Mouse (Mus musculus): ENCODE data around the gene Gfod2.

Gene Gfod2

DNA sequence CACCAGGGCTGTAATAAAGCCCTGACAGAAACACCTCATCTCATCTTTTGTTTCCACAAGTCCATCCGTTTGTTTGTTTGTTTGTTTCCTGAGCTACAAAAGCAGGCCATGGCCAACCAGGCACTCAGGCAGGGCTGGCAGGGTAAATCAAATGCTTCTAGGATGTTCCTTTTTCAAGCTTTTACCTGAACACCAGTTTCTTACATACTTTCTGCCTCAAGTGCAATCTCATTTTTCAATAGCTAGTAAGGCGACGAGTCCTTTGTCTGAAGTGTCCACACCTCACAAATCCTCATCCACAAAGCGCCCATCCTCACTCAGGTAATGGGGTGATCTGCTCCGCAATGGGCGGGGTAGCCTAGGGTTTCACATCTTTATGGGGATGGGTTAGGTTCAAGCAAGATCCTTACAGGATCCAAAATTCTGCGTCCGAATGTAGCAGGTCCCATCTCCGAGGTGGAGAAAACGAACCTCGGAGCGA is 628 bp downstream of the Gfod2 start:
- DNase-seq = no peak

DNA sequence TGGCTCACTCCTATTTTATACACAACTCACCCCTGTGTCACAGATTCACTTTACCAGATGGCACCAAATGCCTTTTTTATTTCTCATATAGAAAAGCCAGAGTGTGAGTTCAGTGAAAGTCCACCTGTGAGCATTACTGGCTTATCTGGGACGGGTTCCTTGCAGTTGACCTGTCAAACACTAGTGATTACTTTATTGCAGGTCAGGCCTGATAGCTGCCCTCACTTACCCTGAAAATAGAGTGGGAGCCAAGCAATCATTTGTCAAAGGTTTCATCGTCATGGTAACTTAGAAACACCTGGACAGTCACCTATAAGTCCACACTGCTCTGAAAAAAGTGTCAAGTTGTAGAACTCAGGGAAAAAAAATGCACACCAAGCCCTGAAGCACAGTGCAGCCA is 3.8 kb downstream of the Gfod2 start:
- no peak for DNase-seq

DNA sequence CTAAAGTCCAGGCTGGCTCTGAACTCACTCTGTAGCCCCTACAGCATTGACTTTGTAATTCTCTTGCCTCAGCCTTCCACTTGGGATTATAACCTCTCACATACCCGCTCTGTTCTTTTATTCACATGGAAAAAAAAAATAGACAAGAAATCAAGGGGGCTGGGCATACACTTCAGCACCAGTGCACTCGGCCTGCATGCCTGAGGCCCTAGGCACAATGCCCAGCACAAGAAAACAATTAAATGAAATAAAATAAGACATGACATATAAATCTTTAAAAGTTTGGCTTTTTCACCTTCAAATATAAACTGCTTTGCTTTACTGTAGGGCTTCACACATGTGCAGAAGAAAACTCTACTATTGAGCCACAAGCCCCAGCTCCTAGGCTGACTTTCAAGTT is 4.5 kb downstream of the Gfod2 start:
- DNase-seq = no peak

DNA sequence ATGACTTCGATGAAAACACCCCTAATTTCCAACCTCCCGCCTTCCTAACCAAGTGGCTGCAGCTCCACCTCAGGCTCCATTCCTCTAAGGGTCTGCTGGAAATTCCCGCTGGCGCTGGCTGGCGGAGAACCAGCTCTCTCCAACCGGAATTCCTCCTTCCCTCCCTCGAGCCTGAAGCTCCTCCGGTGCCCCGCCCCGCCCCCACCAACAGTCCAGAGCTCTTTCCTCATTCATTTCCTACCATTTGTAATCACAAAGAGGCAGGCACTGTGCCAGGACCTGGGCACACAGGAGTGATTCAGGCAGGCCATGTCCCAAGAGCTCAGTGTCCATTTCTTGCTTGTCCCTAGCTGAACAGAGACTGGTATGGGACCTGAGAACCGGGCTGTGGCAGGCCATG is 7.9 kb downstream of the Gfod2 start:
- DNase-seq = peak; percentile 92 to 93

DNA sequence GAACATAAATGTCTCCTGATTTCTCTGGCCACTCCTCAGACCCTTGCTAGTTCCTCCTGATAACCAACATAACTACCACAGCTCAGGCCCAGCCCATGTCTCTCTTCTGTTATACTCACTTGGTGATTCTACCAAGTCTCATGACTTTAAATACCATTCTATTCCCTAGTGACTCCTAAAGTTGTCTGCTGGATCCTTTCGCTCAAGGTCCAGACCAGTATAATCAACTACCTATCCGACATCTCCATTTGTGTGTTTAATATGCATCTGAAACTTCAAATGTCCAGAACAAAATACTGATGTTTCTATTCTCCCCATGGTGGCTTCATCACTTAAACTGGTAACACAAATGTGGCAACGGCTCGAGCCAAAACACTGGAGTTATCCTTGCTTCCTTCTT is 15.2 kb downstream of the Gfod2 start:
- no peak for DNase-seq

DNA sequence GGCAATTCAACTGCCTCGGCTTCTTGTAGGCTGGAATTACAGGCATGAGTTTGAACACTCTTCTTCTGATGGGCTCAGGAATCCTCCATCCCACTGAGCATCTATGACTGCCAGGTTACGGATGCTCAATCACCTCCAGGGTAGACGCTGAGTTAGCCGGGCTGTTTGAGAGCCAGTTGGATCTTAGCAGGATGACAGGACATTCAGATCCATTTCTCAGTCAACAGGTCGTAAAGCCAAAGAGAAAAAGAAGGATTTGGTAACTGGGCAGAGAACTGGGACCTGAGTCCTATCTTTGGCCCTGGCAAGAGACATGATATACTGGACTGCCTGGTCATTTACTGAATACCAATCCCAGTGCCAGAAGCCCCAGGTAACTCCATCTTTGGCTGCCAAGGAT is 19.2 kb downstream of the Gfod2 start:
- DNase-seq = no peak

DNA sequence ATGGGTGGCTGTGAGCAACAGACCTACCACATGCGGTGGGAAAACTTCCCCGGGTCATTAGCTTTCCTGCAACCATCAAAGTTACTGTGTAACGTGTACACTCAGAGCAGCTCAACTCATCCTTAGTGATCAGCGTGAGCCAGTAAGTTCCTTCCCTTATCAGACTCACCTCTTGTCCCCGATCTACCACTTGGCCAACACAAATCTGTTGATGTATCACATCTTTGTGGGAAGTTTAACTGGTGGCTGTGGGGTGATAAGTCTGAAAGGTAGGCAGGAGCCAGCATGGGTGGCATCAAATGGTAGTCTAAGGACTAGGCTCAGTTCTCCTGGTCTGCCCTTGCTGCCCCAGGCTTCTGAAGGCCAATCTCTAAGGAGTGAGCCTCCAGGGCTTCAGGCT is 26.3 kb downstream of the Gfod2 start:
- DNase-seq = no peak

DNA sequence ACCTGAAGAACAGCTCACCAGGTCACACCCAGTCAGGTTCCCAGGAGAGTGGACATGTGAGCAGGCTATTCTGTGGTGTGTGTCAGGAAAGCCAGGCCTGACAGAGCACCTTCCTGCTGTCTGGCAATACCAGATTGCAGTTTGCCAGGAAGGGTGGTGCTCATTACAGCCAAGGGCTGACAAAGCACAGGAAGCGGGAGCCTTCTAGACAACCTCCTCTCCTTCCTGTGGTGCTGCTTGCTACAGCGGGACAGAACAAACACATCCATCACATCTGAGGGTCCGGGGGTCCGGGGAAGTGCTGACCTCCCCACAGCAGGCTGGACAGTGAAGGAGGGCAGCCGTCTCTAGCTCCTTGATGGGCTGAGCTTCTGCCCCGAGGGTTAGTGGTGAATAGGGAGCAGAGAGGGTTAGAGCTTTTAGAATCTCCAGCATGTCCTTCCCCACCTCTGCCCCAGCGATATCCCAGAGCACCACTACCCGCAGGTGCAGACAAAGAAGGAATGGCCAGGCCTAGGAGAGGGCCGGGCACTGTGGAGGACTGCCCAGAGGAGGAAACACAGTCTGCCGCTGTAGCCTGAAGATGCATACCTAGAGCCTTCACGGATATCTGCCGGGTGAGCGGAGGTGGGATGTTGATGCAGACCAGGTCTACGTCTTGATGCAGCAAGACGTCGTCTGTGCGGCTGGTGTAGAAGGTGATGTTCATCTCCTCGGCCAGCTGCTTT is 30.9 kb downstream of the Gfod2 start:
- DNase-seq = peak; percentile 62 to 89

DNA sequence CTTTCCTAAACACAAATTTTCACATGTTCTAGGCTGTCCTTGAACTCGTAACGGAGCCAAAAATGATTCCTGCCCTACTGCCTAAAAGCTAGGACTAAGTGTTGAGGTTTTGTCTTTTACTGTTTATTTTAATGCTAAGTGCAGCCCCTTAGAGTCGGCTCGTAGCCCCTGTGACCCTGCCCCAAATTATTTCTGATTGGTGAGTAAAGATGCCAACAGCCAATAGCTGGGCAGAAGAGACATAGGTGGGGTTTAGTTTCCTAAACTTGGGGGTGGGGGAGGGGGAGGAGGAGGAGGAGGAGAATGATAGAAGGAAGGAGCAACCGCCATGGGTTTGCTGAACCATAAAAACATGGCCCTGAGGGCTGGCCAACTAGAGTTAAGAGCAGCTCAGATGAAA is 32.7 kb downstream of the Gfod2 start:
- no peak for DNase-seq

DNA sequence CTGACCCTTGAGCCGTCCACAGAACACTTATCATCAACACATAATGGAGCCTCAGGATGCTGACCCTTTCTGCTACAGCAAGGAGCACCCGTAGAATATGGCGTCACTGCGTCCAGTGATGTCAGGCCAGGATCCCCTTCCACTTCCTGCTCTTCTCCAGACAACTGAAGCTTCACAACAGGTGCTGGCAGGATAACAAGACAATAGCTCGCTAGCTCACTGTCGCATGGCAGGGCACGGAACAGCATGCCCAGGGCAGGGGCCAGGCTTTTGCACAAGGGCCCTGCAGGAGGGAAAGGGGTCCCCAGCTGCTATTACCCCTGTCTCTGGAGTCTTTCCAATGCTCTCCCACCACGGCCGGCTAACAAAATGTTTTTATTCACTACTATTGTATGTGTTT is 35.6 kb downstream of the Gfod2 start:
- DNase-seq = no peak

DNA sequence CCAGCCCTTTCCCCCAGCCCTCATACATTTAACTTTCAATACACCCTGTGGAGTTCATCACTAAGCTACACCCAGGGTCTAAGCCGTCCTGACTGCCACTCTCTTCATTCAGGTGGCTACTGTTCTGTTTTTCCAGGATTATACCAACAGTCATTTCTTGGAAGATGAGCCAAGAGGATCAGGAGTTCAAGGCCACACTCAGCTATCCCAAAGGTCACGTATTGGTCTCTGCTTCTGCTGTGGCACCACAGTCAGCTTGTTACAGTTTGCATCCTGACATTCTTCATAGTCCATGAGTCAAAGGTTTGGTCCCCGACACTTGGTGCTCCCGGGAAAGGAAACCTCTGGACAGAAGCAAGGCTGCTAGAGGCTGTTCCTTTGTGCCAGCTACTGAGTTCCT is 38.8 kb downstream of the Gfod2 start:
- DNase-seq = no peak

DNA sequence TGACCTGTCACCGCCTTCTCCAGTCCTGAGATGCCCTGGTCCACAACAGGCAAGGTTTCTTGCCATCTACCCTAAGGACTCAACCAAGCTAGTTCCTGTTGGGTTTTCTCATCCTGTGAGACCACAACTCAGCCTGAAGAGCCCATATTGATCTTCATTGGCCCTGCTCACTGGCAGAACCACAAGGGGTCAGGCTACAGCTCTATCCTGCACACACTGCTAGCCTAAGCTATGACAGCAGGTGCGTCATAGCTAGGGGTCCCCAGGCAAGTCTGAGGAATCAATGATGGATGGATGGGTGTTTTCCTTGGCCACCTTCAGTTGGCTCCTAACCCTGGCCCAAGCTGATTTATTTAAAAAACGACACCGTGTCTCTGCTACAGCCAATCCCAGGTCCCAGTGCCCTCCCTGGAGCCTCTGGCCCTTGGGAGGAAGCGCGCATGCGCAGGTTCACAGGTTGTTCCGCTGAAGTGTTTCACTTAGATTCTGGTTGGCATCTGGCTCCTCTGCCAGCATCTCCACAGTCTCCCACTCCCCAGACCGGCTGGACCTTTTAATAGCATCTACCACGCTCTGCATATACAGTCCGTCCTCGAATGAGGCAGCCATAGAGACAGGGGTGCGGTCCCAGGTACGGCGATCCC is 42.0 kb downstream of the Gfod2 start:
- peak in 1 of 2 experiments; percentile 29 for DNase-seq

DNA sequence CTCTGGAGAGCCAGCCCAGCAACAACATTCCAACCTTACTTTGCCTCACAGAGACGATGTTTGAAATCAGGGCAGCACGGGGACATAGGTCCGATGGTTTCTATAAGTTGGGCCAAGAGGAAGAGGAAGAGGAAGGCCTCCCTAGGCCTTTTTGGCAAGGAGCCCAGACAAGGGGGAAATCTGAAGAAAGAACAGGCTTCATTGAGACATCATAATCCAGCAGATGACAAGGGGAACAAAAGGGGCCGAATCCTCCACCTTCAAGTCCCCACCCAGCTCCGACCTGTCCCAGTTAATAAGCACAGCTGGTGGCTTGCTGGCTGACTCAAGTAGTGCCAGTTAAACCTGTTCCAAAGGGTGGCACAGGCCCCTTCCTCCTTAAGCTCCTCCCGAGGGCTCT is 43.4 kb downstream of the Gfod2 start:
- peak; percentile 42 to 49 for DNase-seq

DNA sequence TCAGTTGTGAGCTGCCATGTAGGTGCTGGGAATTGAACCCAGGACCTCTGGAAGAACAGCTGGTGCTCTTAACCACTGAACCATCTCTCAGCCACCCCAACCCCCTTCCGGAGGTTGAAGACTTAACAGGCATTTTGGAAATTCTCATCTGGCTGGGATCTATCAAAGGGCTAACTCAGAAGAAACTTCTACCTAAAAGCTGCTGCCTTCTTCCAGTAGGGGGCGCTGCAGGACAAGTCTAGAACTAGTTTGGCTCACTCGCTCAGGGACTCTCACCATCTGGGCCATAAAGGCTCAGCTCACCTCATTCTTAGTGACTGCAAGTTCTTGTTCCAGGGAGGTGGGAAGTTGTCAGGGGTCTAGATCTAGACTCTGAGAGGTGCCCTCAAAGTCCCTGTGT is 44.3 kb downstream of the Gfod2 start:
- peak; percentile 86 to 96 for DNase-seq

DNA sequence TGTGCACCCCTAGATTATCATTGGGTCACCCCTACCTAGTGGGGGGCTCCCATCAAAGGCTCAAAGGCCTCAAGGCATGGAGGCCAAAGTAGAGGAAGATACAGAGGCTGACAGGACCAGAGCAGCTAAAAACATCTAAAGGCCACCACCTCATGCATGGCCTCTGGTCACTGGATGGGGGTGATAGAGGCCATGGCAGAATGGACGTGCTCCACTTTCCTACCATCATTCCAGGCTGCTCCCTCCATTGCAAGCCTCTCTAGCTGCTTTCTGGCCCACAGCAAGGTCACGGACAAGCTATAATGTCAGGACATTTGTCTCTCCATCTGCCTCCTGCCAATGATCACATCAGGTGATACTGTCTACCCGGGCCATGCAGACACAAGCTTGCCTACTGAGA is 46.2 kb downstream of the Gfod2 start:
- no peak for DNase-seq

DNA sequence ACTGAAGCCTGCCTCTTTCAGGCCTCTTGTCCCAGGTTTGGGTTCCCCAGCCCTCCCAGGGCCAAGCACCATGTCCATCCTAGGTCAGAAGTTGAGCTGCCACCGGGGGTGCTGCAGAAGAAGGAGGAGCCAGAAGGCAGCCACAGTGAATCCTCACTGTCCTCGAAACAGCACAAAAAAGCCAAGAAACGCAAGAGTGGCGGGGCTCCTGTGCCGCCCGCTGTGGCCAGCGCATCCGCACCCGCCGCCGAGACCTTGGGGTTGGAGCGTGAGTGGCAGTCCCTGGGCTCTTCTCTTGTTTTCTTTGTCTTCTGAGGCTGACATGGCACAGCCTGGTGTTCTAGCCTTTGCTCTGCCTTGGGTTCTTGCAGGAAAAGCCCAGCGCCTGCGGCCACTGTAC is 49.1 kb downstream of the Gfod2 start:
- DNase-seq = peak in 1 of 2 experiments; percentile 32

DNA sequence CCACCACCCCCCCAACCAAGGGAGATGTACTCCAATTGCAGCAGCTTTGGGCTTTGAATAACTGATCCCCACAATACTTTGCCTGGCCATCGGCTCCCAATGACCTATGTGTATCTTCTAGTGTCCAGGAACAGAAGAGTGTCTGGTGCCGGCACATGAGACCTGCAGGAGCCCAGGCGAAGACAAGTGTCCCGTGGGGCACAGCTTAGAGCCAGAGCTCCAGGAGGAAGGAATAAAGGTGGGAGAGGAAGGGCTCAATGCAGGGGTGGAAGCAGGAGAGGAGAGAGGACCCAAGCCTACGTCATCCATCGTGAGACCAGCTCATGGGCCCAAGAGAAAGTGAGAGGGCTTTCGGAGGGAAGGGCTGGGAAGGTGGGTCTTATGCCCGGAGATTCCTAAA is 49.8 kb downstream of the Gfod2 start:
- peak in 1 of 2 experiments; percentile 35 for DNase-seq

DNA sequence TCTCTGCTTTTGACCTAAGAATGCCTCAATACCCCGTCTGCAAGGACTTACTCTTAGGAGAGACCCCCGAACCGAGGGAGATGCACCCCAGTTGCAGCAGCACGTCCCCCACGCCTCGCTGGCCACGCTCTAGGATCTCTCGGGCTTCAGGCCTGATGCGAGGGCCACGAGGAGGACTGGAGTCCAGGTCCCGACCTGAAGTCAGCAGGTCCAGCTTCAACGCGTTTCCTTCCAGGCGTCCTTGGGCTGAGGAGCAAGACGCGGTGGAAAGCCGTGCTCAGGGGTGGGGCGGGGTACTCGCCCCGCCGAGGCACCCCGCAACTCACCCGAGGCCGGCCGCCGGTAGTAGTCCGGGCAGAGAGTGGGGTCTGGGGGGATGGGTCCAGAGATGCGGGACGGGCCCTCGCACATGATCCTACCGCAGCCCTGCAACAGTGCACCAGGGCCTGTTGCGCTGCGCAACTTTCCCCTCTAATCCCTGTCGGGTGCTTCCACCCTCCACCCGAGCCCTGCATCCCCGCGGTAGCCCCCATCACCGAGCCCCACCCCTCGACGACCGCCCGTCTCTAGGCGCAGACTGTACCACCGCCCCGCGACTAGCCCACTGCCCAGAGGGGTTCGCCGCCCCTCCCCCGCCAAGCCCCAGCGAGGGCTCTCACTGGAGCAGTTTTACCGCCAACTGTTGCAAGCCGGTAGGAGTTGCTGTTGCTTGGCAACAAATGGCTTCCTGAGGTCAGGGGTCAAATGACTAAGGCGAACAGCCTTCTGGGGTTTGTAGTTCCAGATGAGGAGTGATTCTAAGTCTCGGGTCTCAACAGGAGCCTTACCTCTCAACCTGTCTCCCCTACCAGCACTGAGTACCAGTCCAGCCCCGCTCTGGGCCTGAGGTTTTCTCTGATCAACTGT is 50.7 kb downstream of the Gfod2 start, which contains the start of the genes 4933405L10Rik and Enkd1:
Gene 4933405L10Rik (plus strand): TSS at position 158 of the 906 bp plus-strand sequence.
Gene Enkd1 (minus strand): TSS at position 713 of the 906 bp plus-strand sequence.
- DNase-seq = peak; percentile 92 to 94

DNA sequence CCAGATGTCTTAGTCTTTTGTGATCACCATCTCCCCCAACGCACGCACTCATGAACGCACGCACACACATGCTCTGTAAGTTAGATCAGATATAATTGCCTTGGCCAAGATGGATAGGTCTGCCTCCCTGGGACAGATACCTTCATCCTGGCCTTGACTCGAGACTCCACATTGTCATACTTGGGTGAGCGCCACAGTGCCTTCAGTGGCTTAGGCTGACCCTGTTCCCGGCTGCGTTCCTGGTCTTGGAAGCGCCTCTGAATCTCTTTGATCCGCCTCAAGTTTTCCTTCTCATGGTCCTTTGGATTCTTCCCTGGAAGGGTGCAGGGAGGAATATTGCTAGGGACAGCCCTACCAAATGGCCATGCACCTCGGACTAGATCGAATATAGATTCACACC is 52.0 kb downstream of the Gfod2 start:
- peak in 1 of 2 experiments; percentile 30 for DNase-seq

DNA sequence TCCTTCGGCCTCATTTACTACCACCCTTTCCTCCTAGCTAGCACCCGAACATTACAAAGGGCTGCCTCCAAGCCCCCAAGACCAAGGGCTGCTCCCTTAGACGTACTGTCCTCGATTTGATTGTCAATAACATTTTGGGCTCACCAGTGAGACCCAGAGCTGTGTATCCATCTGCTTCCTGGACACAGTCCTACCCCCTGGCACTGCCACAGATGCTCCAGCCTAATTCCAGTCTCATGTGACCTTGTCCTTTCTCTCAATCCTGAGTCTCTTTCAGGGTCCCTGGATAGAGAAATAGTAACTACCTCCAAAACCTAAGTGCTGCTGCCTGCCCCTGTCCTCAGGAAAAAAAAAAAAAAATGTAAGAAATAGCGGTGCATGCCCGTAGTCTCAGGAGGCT is 53.5 kb downstream of the Gfod2 start:
- DNase-seq = no peak

DNA sequence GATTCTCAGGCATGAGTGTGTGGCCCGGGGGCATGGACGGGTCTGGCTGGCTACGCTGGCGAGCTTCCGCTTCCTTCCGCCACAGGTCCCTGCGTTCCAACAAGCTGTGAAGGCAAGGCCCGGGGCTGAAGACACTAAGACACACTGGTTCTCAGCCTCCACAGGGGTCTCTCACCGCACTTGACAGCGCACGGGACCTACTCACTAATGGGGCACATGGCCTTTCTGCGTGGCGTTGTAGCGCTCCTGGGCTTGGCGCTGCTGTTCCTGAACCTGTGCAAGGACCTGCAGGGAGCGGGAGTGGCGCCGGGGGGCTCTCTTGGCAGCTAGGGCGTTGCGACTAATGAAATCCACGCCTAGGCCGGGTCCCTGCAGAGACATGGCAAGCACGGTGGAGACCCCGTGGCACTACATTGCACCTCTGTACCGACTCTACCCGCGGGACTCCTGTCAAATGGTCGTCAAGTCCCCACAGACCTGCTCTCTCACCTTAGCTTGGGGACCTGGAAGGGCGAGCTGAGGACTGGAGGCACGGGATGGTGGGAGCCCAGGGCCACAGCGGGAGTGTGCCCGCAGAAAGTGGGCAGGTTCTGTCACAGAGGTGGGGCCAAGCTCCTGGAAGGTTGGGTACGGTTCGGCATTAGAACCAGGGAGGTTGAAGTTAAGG is 54.2 kb downstream of the Gfod2 start:
- peak in 1 of 2 experiments; percentile 34 for DNase-seq

DNA sequence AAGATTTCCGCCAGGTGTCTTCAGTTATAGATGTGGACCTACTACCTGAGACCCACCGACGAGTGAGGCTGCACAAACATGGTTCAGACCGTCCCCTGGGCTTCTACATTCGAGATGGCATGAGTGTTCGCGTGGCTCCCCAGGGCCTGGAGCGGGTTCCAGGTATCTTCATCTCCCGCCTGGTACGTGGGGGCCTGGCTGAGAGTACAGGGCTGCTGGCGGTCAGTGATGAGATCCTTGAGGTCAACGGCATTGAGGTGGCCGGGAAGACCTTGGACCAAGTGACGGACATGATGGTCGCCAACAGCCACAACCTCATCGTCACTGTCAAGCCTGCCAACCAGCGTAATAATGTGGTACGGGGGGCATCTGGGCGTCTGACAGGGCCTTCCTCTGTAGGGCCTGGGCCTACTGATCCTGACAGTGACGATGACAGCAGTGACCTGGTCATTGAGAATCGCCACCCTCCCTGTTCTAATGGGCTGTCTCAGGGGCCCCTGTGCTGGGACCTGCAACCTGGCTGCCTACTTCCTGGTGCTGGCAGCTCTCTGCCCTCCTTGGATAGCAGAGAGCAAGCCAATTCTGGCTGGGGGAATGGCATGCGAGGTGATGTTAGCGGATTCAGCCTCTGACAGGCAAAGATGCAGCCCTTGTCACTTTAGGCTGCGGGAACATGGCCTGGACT is 55.6 kb downstream of the Gfod2 start:
- no peak for DNase-seq

Measured in kidney, postnatal 25 days (tissue).